Mouse (Mus musculus): ENCODE results near the gene Abhd12. TPM values are rescaled to one million over a fixed set of nuclear protein-coding genes. Genes with fewer than 3 reads are reported as not detected.
A peak's percentile ranks its signal among the peaks of the same experiment; 100 is the strongest.
"Not testable (repeated sequence)": the region's sequence is repeated elsewhere in the genome, so short reads cannot be mapped to it uniquely, and the experiment has no call there.

Gene Abhd12
- polyA plus RNA-seq (2012; ENCODE audit: insufficient read depth, insufficient read length, missing spikeins) = 32.4 and 57.2 TPM in 2 replicates

- Histone ChIP-seq H3K4me3 (ENCODE audit: insufficient read depth, low read depth, low read length) (peak within 1 kb of the TSS; percentile 90), H3K4me1 (ENCODE audit: control insufficient read depth, insufficient read depth, insufficient read length, low read length) (peaks cover 9% of the 10 kb centered on the region), H3K27ac (replicated peaks; ENCODE audit: low read depth, low read length) (peak within 1 kb of the TSS; percentile 95)
Observed at GRCm38 (mm10) chr2:150904272-150904935, at the start of gene Abhd12. Abhd12 (minus strand) TSS chr2:150904741.

DNA sequence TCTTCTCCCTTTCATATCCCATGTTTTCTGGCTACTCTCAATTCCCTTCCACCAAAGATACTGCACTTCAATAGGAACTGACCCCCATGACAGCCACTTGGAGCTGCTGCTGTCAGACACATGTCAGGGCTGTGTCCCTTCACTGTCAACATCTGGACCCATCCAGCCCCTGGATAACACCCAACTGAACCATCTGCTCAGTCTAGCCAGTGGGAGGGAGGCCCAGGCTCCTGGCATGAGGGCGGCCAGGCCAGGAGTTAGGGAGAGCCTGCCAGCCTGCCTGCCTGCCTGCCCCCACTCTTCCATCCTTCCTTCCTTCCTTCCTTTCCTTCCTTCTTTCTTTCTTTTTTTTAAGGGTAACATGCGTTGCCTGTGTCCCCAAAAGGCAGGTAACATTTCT is 46.7 kb upstream of the Abhd12 start:
- Histone ChIP-seq H3K4me1 (ENCODE audit: control insufficient read depth, insufficient read depth, insufficient read length, low read length) (no peaks in the 10 kb centered on the region), H3K27ac (replicated peaks; ENCODE audit: low read depth, low read length) (no peak overlapping the region), H3K4me3 (ENCODE audit: insufficient read depth, low read depth, low read length) (no peak overlapping the region)

GRCm38 (mm10) chr2:150950056-150950455 is 45.5 kb upstream of the Abhd12 start:
- Histone ChIP-seq H3K4me1 (ENCODE audit: control insufficient read depth, insufficient read depth, insufficient read length, low read length) (no peaks in the 10 kb centered on the region), H3K27ac (replicated peaks; ENCODE audit: low read depth, low read length) (no peak overlapping the region), H3K4me3 (ENCODE audit: insufficient read depth, low read depth, low read length) (no peak overlapping the region)

- Histone ChIP-seq H3K4me1 (ENCODE audit: control insufficient read depth, insufficient read depth, insufficient read length, low read length) (no peaks in the 10 kb centered on the region), H3K27ac (replicated peaks; ENCODE audit: low read depth, low read length) (no peak overlapping the region), H3K4me3 (ENCODE audit: insufficient read depth, low read depth, low read length) (no peak overlapping the region)
Observed at GRCm38 (mm10) chr2:150949652-150950051, 45.1 kb upstream of the Abhd12 start.

GRCm38 (mm10) chr2:150948786-150949185 is 44.2 kb upstream of the Abhd12 start:
- no peak overlapping the region for H3K27ac ChIP-seq (replicated peaks; ENCODE audit: low read depth, low read length)
- H3K4me1 ChIP-seq (ENCODE audit: control insufficient read depth, insufficient read depth, insufficient read length, low read length) = no peaks in the 10 kb centered on the region
- no peak overlapping the region for H3K4me3 ChIP-seq (ENCODE audit: insufficient read depth, low read depth, low read length)

- not testable (repeated sequence) for H3K4me1 ChIP-seq (ENCODE audit: control insufficient read depth, insufficient read depth, insufficient read length, low read length); H3K27ac ChIP-seq (replicated peaks; ENCODE audit: low read depth, low read length); H3K4me3 ChIP-seq (ENCODE audit: insufficient read depth, low read depth, low read length)
Observed at GRCm38 (mm10) chr2:150947880-150948611, 43.5 kb upstream of the Abhd12 start.

DNA sequence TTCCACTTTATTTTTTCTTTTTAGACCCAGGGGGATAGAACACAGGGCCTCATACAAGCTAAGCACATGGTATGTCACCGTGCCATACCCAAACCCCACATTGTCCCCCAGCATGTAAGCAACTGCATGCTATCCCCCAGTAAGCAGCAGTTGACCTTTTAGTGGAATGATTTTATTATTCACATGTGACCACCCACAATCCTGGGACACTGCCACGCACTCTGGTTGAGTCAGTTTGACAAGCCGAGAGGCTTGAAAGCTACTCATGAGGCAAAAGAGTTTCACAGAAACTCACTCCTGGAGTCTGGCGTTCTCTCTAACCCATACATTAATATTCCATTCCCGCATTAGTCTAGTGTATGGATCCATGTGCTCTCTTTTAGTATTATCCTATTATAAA is 42.8 kb upstream of the Abhd12 start:
- not testable (repeated sequence) for H3K4me1 ChIP-seq (ENCODE audit: control insufficient read depth, insufficient read depth, insufficient read length, low read length); H3K4me3 ChIP-seq (ENCODE audit: insufficient read depth, low read depth, low read length); H3K27ac ChIP-seq (replicated peaks; ENCODE audit: low read depth, low read length)

- Histone ChIP-seq H3K4me3 (ENCODE audit: insufficient read depth, low read depth, low read length) (no peak overlapping the region), H3K27ac (replicated peaks; ENCODE audit: low read depth, low read length) (no peak overlapping the region), H3K4me1 (ENCODE audit: control insufficient read depth, insufficient read depth, insufficient read length, low read length) (no peaks in the 10 kb centered on the region)
Observed at GRCm38 (mm10) chr2:150944017-150944416, 39.5 kb upstream of the Abhd12 start.

DNA sequence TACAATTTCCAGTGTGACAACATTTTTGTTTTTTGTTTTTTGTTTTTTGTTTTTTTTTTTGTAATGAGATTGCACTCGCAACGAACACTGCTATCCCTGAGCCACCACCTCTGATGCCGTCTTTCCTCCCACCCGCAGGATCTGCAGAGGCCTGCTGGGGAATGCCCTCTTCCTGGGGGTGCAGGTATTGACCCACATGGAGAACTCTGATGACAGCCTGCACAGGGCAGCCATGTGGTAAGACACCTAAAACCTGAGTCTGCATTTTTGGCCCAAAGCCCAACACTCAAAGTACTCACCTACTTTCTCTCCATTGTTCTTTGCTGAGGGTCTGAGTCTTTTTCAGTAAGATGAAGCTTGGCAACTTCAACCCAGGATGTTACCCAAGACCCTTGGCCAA is 30.1 kb upstream of the Abhd12 start:
- Histone ChIP-seq H3K27ac (replicated peaks; ENCODE audit: low read depth, low read length) (no peak overlapping the region), H3K4me3 (ENCODE audit: insufficient read depth, low read depth, low read length) (no peak overlapping the region), H3K4me1 (ENCODE audit: control insufficient read depth, insufficient read depth, insufficient read length, low read length) (no peaks in the 10 kb centered on the region)

DNA sequence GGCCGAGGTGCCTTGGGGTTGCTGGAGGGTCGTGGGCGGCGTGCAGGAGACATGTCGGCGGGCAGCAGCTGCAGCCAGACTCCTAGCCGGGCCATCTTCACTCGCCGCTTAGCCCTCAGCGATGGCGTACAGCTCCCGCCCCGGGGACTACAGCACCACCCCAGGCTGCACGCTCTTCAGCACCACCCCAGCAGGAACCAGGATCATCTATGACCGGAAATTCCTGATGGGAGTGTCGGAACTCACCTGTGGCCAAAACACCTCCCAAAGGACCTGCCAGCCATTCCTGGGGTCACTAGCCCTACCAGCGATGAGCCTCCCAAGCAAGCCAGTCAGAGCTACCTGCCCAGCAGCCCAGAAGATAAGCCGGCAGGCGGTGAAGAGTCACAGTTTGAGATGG is 28.9 kb upstream of the Abhd12 start:
- Histone ChIP-seq H3K27ac (replicated peaks; ENCODE audit: low read depth, low read length) (no peak overlapping the region), H3K4me1 (ENCODE audit: control insufficient read depth, insufficient read depth, insufficient read length, low read length) (no peaks in the 10 kb centered on the region), H3K4me3 (ENCODE audit: insufficient read depth, low read depth, low read length) (no peak overlapping the region)

DNA sequence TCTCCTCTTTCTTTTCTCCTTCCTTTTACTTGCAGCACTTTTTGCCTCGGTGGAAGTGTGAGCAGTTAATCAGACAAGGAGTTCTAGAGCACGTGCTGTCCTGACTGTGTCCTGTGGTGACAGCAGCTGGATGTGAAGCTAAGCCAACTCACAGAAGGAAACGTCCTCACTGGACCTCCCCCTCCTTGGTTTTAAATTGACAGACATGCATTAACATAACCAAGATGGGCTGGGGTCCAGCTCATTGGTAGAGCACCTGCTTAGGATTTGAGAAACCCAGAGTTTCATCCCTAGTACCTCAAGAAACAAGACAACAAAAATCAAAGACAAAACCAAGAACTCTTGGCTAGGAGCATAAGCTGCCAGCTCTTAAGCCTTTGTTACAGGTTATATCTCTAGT is 26.3 kb upstream of the Abhd12 start:
- H3K4me3 ChIP-seq (ENCODE audit: insufficient read depth, low read depth, low read length) = no peak overlapping the region
- peaks cover 2% of the 10 kb centered on the region; the same call in 1 of the 2 replicates for H3K4me1 ChIP-seq (ENCODE audit: control insufficient read depth, insufficient read depth, insufficient read length, low read length)

GRCm38 (mm10) chr2:150929156-150929555 is 24.6 kb upstream of the Abhd12 start:
- no peak overlapping the region for H3K4me3 ChIP-seq (ENCODE audit: insufficient read depth, low read depth, low read length)
- no peak overlapping the region for H3K27ac ChIP-seq (replicated peaks; ENCODE audit: low read depth, low read length)
- peaks cover 2% of the 10 kb centered on the region; the same call in 1 of the 2 replicates for H3K4me1 ChIP-seq (ENCODE audit: control insufficient read depth, insufficient read depth, insufficient read length, low read length)

More for the DNA sequence above, 26.3 kb upstream of the Abhd12 start:
- no peak overlapping the region for H3K27ac ChIP-seq (replicated peaks; ENCODE audit: low read depth, low read length)

DNA sequence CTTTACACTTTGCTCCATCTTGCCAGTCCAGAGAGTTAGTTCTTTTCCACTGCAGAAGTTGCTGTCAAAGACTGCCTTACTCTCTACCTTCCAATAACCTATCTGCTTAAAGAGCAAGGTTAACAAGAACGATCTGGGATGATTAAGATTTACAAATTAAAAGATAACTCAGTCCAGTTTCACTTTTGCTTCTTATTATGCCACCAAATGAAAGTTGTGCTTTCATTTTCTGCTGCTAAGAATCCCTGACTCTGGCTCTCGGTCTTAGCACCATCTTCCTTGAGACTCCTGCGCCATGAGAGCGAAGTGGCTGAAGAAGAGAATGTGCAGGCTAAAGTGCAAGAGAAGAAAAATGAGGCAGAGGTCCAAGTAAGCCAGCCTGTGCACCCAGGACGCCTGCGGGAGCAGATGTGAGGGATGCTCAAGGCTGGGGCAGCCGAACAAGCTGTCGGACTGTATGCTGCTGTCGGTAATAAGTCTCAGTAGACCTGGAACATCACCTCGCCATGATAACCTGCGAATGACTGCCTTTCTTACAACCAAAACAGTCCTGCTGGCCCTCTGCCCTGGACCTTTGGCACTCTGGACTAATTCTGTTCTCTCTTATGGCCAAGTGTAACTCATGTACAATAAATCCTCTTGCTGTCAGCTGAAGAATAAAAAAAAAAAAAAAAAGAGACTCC is 22.6 kb upstream of the Abhd12 start:
- H3K4me3 ChIP-seq (ENCODE audit: insufficient read depth, low read depth, low read length) = no peak overlapping the region
- peak overlapping the region; percentile 36; the same call in 1 of the 2 replicates for H3K27ac ChIP-seq (replicated peaks; ENCODE audit: low read depth, low read length)
- peaks cover 2% of the 10 kb centered on the region; the same call in 1 of the 2 replicates for H3K4me1 ChIP-seq (ENCODE audit: control insufficient read depth, insufficient read depth, insufficient read length, low read length)

DNA sequence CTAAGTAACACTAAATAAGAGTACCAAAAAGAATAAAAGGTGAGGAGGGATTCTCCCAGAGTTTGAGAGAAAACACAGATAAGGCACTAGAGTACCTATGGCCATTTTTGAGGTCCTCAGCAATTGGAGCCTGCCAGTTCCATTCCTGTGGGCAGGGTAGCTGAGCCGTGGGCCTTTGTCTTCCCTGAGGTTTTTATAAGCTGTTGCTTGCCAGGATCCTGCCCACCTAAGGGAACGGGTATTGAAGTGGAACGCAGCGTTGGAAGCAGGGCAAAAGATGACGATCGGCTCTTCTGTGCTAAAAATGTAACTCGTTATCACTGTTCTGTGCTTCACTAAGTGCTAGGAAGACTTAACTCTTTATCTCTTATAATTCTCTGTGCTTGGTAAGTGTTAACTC is 19.0 kb upstream of the Abhd12 start:
- H3K4me3 ChIP-seq (ENCODE audit: insufficient read depth, low read depth, low read length) = no peak overlapping the region
- H3K4me1 ChIP-seq (ENCODE audit: control insufficient read depth, insufficient read depth, insufficient read length, low read length) = peaks cover 2% of the 10 kb centered on the region; the same call in 1 of the 2 replicates
- no peak overlapping the region for H3K27ac ChIP-seq (replicated peaks; ENCODE audit: low read depth, low read length)

DNA sequence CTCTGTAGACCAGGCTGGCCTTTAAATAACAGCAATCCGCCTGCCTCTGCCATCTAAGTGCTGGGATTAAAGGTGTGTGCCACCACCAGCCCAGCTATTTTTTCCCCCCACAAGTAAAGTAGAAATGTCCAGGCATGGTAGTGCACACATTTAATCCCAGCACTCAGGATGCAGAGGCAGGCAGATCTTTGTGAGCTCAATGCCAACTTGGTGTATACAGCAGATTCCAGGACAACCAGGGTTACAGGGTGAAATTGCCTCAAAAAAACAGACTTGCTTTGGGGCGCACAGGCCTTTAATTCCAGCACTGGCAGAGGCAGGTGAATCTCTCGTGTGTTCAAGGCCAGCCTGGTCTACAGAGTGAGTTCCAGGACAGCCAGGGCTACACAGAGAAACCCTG is 18.5 kb upstream of the Abhd12 start:
- Histone ChIP-seq H3K4me1 (ENCODE audit: control insufficient read depth, insufficient read depth, insufficient read length, low read length) (peaks cover 2% of the 10 kb centered on the region; the same call in 1 of the 2 replicates), H3K4me3 (ENCODE audit: insufficient read depth, low read depth, low read length) (no peak overlapping the region), H3K27ac (replicated peaks; ENCODE audit: low read depth, low read length) (no peak overlapping the region)

Measured in brown adipose tissue, adult 24 weeks (tissue).